Mouse (Mus musculus) frontal cortex, postnatal 25 days (tissue): ENCODE results near the gene Ermard.

Source experiments
- DNase-seq, 2 experiments: peaks; one replicate each; pipeline ENCODE4 v3.0.0; 2022; ENCODE audit warnings: low spot score in 2 of 2

Ermard gene

DNA sequence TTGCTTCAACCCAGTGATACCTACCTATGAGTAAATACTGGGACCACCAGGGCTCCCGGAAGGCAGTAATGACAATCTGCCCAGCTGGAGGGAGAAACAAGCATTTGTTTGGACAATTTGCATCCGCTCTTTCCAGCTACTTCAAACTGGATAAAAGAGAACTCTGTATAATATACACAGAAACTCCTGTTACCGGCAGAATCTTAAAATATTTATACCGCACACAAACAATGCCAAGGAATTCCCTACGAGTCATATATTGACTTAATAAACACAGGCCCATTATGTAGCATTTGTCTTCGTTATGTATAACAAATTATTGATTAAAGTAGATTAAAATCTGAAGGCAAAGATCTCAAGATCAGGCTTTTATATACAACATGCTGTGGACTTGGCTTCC, 79.6 kb downstream of the Ermard start:
- DNase-seq = no peak

DNA sequence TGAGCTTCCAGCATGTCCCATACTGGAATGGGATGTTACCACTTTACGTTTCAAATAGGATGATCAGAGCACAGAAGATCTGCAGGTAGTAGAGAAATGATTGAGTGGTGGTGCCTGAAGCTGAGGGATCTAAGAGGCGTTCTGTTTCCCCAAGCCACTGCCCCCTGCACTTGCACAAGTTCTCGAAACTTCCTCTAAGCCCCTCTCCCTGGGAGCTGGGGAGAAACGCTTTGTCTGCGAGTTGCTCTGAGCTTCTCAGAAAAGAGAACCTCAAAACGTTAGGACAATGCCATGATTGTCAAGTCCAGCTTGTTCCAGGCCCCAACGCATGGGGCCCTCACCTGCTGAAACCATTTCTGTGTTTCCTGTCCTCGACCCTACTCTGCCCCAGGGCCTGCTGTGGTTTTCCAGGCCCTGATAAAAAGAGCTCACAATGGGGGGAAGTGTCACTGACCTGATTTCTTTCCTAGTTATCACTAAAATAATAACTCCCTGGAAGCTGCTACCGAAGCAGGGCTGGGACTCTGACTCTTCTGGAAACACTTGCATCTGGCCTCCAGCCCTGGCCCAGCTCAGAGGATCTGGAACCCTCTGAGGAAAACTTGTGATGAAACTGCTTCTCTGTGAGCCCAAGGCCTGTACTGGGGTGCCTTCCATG, 88.8 kb downstream of the Ermard start:
- no peak for DNase-seq

DNA sequence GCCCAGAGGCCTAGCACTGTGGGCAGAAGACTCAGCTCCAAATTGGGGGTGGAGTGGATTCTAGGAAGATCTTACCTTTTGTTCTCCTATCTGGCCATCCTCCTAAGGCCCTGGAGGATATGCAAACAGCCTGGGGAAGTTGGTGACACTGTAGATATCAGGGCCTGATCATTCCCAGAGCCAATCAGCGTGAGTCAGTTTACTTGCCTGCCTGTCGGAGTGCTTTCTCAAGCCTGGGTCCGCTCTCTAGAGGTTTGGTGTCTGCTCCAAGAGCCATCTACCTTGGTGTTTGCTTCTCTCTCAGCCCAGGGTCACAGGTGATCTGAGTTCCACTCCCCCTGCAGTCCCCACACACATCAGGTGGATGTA, 89.3 kb downstream of the Ermard start:
- DNase-seq = no peak

DNA sequence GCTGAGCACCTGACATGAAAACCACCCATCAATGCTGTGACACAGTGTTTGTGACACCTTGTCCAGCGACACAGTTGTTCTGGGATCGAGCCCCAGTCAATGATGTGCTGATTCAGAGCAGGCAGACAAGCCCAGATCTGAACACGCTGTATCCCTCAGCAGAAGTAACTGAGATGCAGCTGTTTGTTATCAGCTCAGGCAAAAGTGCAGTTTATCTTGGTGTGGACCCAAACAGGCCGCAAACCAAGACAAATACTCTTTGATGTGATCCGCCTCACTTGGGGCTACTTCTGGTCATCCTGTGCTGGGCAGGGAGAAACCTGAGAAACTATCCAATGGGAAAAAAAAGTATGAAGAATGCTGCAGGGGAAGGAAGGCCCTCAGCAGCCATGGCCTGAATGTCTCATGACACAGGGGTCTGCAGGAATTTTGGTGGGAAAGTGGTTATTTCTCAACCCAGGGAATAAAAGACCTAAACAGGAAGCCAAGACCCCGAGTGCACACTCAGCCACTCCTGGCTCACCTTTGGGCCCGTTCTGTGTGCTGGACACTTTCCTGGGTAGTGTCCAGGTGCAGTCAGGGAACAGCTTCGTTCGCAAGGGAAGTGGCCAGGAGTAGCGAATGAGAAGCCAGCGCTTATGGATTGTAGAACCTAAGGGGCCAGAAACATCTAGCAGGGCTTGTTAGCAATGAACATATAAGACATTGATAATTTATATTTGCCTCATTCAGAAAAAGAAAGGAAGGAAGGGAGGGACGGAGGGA, 94.1 kb downstream of the Ermard start:
- no peak for DNase-seq

DNA sequence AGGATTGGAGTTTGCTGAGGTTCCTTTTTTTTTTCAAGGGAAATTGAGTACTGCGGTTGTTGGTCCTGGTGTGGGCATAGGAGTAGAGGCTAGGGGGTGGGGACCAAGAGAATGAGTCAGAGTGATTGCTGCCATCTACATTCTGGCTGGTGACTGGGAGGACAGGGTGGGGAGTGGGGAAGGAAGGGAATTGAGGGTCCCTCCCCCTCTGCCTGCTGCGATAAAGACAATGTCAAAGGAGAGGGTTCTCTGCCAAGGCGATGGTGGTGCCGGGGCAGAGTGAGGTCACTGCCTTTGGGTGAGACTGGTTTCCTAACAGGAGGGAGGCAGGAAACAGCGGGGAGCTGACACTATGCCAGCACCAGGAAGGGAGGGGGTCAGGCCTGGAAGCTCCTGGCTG, 96.4 kb downstream of the Ermard start:
- DNase-seq = no peak
